Mouse (Mus musculus) liver, embryonic 15.5 days (tissue): ENCODE data around the gene Odf3. TPM values are rescaled to one million over a fixed set of nuclear protein-coding genes. Genes with fewer than 3 reads are reported as not detected.

Source experiments
- ATAC-seq: fragments of 200-750 bp; cut with Nextera tagmentation; 2 replicates; pipeline ENCODE4 v1.8.0; 2017; ENCODE audit warnings: moderate number of reproducible peaks, mild to moderate bottlenecking, moderate library complexity; ENCODE audit not compliant: insufficient read depth
- H3K27ac ChIP-seq: fragments of 300-500 bp; sonication (generic); replicated peaks from 2 replicates; pipeline ENCODE4 v1.5.1; 2015; ENCODE audit warnings: mild to moderate bottlenecking, inconsistent platforms
- H3K27me3 ChIP-seq: fragments of 300-500 bp; sonication (generic); 2 replicates; pipeline ENCODE4 v1.6.1; 2015; ENCODE audit warnings: mild to moderate bottlenecking, inconsistent platforms
- H3K36me3 ChIP-seq: fragments of 300-500 bp; sonication (generic); replicated peaks from 2 replicates; pipeline ENCODE4 v1.6.1; 2015; ENCODE audit warnings: moderate library complexity, mild to moderate bottlenecking, inconsistent platforms
- H3K4me1 ChIP-seq: fragments of 300-500 bp; sonication (generic); replicated peaks from 2 replicates; pipeline ENCODE4 v1.6.1; 2015; ENCODE audit warnings: inconsistent platforms
- H3K4me2 ChIP-seq: fragments of 300-500 bp; sonication (generic); 2 replicates; pipeline ENCODE4 v1.6.1; 2015; ENCODE audit warnings: moderate library complexity, mild to moderate bottlenecking, inconsistent platforms
- H3K4me3 ChIP-seq: fragments of 300-500 bp; sonication (generic); replicated peaks from 2 replicates; pipeline ENCODE4 v1.5.1; 2015; ENCODE audit warnings: mild to moderate bottlenecking, inconsistent platforms
- H3K9ac ChIP-seq: fragments of 300-500 bp; sonication (generic); 2 replicates; pipeline ENCODE4 v1.6.1; 2015; ENCODE audit warnings: moderate library complexity, mild to moderate bottlenecking, inconsistent platforms
- H3K9me3 ChIP-seq: fragments of 300-500 bp; sonication (generic); replicated peaks from 2 replicates; pipeline ENCODE4 v1.6.1; 2016; ENCODE audit warnings: inconsistent platforms
- WGBS: fragments of 180-500 bp; shearing (Covaris S2); methylation state at CpG from one replicate; pipeline ENCODE4 v1.1.7; 2015; ENCODE audit warnings: mixed read lengths; ENCODE audit not compliant: insufficient replicate concordance; 5-methylcytosine and 5-hydroxymethylcytosine counted together
- polyA plus RNA-seq: library from polyadenylated mRNA; unstranded; fragments of >200 nt; fragmentation: Nextera tagmentation; extraction: Ambion mirVana; gene quantifications from 2 replicates; pipeline ENCODE4 v1.2.1, GENCODE M21; 2015

The Odf3 gene
- polyA plus RNA-seq = not detected in 2 replicates

- Histone ChIP-seq H3K9ac (no peak within 1 kb of the TSS), H3K4me1 (peaks cover 15% of the 10 kb centered on the region), H3K4me3 (no peak within 1 kb of the TSS), H3K4me2 (no peak within 1 kb of the TSS), H3K27me3 (peaks cover 15% of the 10 kb centered on the region; the same call in 1 of the 2 replicates), H3K9me3 (no peaks in the 10 kb centered on the region), H3K36me3 (peaks cover 17% of the 10 kb centered on the region), H3K27ac (no peak within 1 kb of the TSS)
- WGBS = 48% methylated on average over 11 of the region's 11 CpGs
- no peak for ATAC-seq
Observed at GRCm38 (mm10) chr7:140847755-140848580, at the start of gene Odf3. Gene Odf3 (plus strand): TSS chr7:140847805.

GRCm38 (mm10) chr7:140798212-140798611 is 49.4 kb upstream of the Odf3 start:
- Histone ChIP-seq H3K4me1 (no peaks in the 10 kb centered on the region), H3K27ac (no peak overlapping the region), H3K36me3 (no peaks in the 10 kb centered on the region), H3K4me2 (no peak overlapping the region), H3K27me3 (no peaks in the 10 kb centered on the region), H3K9ac (no peak overlapping the region), H3K4me3 (no peak overlapping the region), H3K9me3 (no peaks in the 10 kb centered on the region)
- no peak for ATAC-seq
- WGBS = 47% methylated on average over 2 of the region's 2 CpGs

GRCm38 (mm10) chr7:140802629-140803028 is 45.0 kb upstream of the Odf3 start:
- H3K36me3 ChIP-seq = no peaks in the 10 kb centered on the region
- no peak overlapping the region for H3K27ac ChIP-seq
- no peak overlapping the region for H3K4me3 ChIP-seq
- no peak overlapping the region for H3K9ac ChIP-seq
- no peaks in the 10 kb centered on the region for H3K27me3 ChIP-seq
- WGBS = 58% methylated on average over 6 of the region's 6 CpGs
- H3K4me1 ChIP-seq = no peaks in the 10 kb centered on the region
- H3K9me3 ChIP-seq = no peaks in the 10 kb centered on the region
- H3K4me2 ChIP-seq = no peak overlapping the region
- ATAC-seq = no peak

GRCm38 (mm10) chr7:140805704-140806103 is 41.9 kb upstream of the Odf3 start:
- Histone ChIP-seq H3K36me3 (no peaks in the 10 kb centered on the region), H3K9me3 (no peaks in the 10 kb centered on the region), H3K27me3 (no peaks in the 10 kb centered on the region), H3K9ac (no peak overlapping the region), H3K4me2 (no peak overlapping the region), H3K4me1 (no peaks in the 10 kb centered on the region), H3K27ac (no peak overlapping the region), H3K4me3 (no peak overlapping the region)
- ATAC-seq = no peak
- WGBS = 4% methylated on average over 1 of the region's 1 CpGs

- H3K9ac ChIP-seq = no peak overlapping the region
- ATAC-seq = no peak
- no peaks in the 10 kb centered on the region for H3K4me1 ChIP-seq
- no peaks in the 10 kb centered on the region for H3K36me3 ChIP-seq
- WGBS = 69% methylated on average over 6 of the region's 6 CpGs
- H3K4me2 ChIP-seq = no peak overlapping the region
- H3K9me3 ChIP-seq = no peaks in the 10 kb centered on the region
- H3K27ac ChIP-seq = no peak overlapping the region
- no peak overlapping the region for H3K4me3 ChIP-seq
- H3K27me3 ChIP-seq = no peaks in the 10 kb centered on the region
Observed at GRCm38 (mm10) chr7:140810496-140810895, 37.1 kb upstream of the Odf3 start.

- no peak for ATAC-seq
- no peak overlapping the region for H3K27ac ChIP-seq
- no peak overlapping the region for H3K9ac ChIP-seq
- 71% methylated on average over 13 of the region's 13 CpGs for WGBS
- no peak overlapping the region for H3K4me3 ChIP-seq
- no peaks in the 10 kb centered on the region for H3K9me3 ChIP-seq
- no peaks in the 10 kb centered on the region for H3K27me3 ChIP-seq
- no peak overlapping the region for H3K4me2 ChIP-seq
- no peaks in the 10 kb centered on the region for H3K36me3 ChIP-seq
- no peaks in the 10 kb centered on the region for H3K4me1 ChIP-seq
Observed at GRCm38 (mm10) chr7:140811714-140812113, 35.9 kb upstream of the Odf3 start.

GRCm38 (mm10) chr7:140812850-140813249 is 34.8 kb upstream of the Odf3 start:
- no peaks in the 10 kb centered on the region for H3K36me3 ChIP-seq
- H3K9ac ChIP-seq = no peak overlapping the region
- no peaks in the 10 kb centered on the region for H3K4me1 ChIP-seq
- ATAC-seq = no peak
- no peak overlapping the region for H3K27ac ChIP-seq
- no peak overlapping the region for H3K4me3 ChIP-seq
- H3K4me2 ChIP-seq = no peak overlapping the region
- WGBS = 75% methylated on average over 12 of the region's 12 CpGs
- no peaks in the 10 kb centered on the region for H3K27me3 ChIP-seq
- no peaks in the 10 kb centered on the region for H3K9me3 ChIP-seq

GRCm38 (mm10) chr7:140820173-140820572 is 27.4 kb upstream of the Odf3 start:
- no peaks in the 10 kb centered on the region for H3K9me3 ChIP-seq
- H3K9ac ChIP-seq = no peak overlapping the region
- H3K27me3 ChIP-seq = peaks cover 10% of the 10 kb centered on the region; the same call in 1 of the 2 replicates
- no peak overlapping the region for H3K4me2 ChIP-seq
- ATAC-seq = no peak
- H3K4me1 ChIP-seq = peaks cover 8% of the 10 kb centered on the region
- no peak overlapping the region for H3K27ac ChIP-seq
- no peak overlapping the region for H3K4me3 ChIP-seq
- 56% methylated on average over 4 of the region's 4 CpGs for WGBS
- H3K36me3 ChIP-seq = no peaks in the 10 kb centered on the region

GRCm38 (mm10) chr7:140821305-140821652 is 26.3 kb upstream of the Odf3 start:
- no peaks in the 10 kb centered on the region for H3K9me3 ChIP-seq
- peaks cover 8% of the 10 kb centered on the region for H3K4me1 ChIP-seq
- peak overlapping the region; percentile 66 for H3K4me2 ChIP-seq
- 54% methylated on average over 5 of the region's 5 CpGs for WGBS
- no peak overlapping the region for H3K27ac ChIP-seq
- peak overlapping the region; percentile 44 for H3K4me3 ChIP-seq
- H3K36me3 ChIP-seq = no peaks in the 10 kb centered on the region
- H3K9ac ChIP-seq = no peak overlapping the region
- no peak for ATAC-seq
- peaks cover 10% of the 10 kb centered on the region; the same call in 1 of the 2 replicates for H3K27me3 ChIP-seq

GRCm38 (mm10) chr7:140821653-140822329 is 25.8 kb upstream of the Odf3 start, which contains the start of gene Zfp941:
Gene Zfp941 (minus strand): TSS chr7:140822178.
- H3K4me3 ChIP-seq = peak within 1 kb of the TSS; percentile 44
- no peak within 1 kb of the TSS for H3K9ac ChIP-seq
- H3K36me3 ChIP-seq = no peaks in the 10 kb centered on the region
- peaks cover 8% of the 10 kb centered on the region for H3K4me1 ChIP-seq
- ATAC-seq = peak; percentile 40; the same call in 1 of the 2 replicates
- no peaks in the 10 kb centered on the region for H3K9me3 ChIP-seq
- H3K27me3 ChIP-seq = peaks cover 10% of the 10 kb centered on the region; the same call in 1 of the 2 replicates
- peak within 1 kb of the TSS; percentile 66 for H3K4me2 ChIP-seq
- 4% methylated on average over 21 of the region's 21 CpGs for WGBS
- H3K27ac ChIP-seq = no peak within 1 kb of the TSS

- peaks cover 8% of the 10 kb centered on the region for H3K4me1 ChIP-seq
- 75% methylated on average over 4 of the region's 4 CpGs for WGBS
- H3K4me3 ChIP-seq = no peak overlapping the region
- H3K36me3 ChIP-seq = no peaks in the 10 kb centered on the region
- H3K9ac ChIP-seq = no peak overlapping the region
- H3K27me3 ChIP-seq = peaks cover 10% of the 10 kb centered on the region; the same call in 1 of the 2 replicates
- no peak overlapping the region for H3K4me2 ChIP-seq
- no peak overlapping the region for H3K27ac ChIP-seq
- ATAC-seq = no peak
- H3K9me3 ChIP-seq = no peaks in the 10 kb centered on the region
Observed at GRCm38 (mm10) chr7:140822731-140823130, 24.9 kb upstream of the Odf3 start.
